Mouse (Mus musculus): ENCODE measurements around the gene Neurod2. TPM values are rescaled to one million over a fixed set of nuclear protein-coding genes. Genes with fewer than 3 reads are reported as not detected.
A peak's percentile ranks its signal among the peaks of the same experiment; 100 is the strongest.

The Neurod2 gene
- polyA plus RNA-seq, 1 experiment from 2014 or later = 0.13 TPM

GRCm38 (mm10) chr11:98313790-98314323 is 15.6 kb downstream of the Neurod2 start:
- Histone ChIP-seq H3K4me2 (ENCODE audit: low read depth, low read length) (0 out of 2 replicates have a peak overlapping the region, but pooled peaks have one; percentile 10), H3K27ac (replicated peaks; ENCODE audit: low read depth, low read length) (no peak overlapping the region), H3K4me1 (ENCODE audit: control insufficient read depth, insufficient read depth, low read length) (no peaks in the 10 kb centered on the region), H3K4me3 (ENCODE audit: low read depth, low read length) (no peak overlapping the region), H3K36me3 (replicated peaks; ENCODE audit: control insufficient read depth, insufficient read depth, low read depth, low read length) (no peaks in the 10 kb centered on the region), H3K9ac (replicated peaks; ENCODE audit: low read length) (no peak overlapping the region), H3K27me3 (ENCODE audit: control insufficient read depth, insufficient read depth, low read length) (peaks cover 38% of the 10 kb centered on the region), H3K9me3 (replicated peaks; ENCODE audit: control insufficient read depth, low read length) (no peaks in the 10 kb centered on the region)
- ATAC-seq (replicated peaks; ENCODE audit: insufficient number of reproducible peaks, low FRiP score, low TSS enrichment, low read depth) = no peak
- DNase-seq (ENCODE audit: low spot score) = peak; percentile 90
- WGBS = 2% methylated on average over 26 of the region's 26 CpGs

GRCm38 (mm10) chr11:98298484-98299205 is 30.8 kb downstream of the Neurod2 start:
- no peak for ATAC-seq (replicated peaks; ENCODE audit: insufficient number of reproducible peaks, low FRiP score, low TSS enrichment, low read depth)
- Histone ChIP-seq H3K9ac (replicated peaks; ENCODE audit: low read length) (no peak overlapping the region), H3K4me2 (ENCODE audit: low read depth, low read length) (no peak overlapping the region), H3K4me1 (ENCODE audit: control insufficient read depth, insufficient read depth, low read length) (no peaks in the 10 kb centered on the region; the same call in 1 of the 2 replicates), H3K9me3 (replicated peaks; ENCODE audit: control insufficient read depth, low read length) (no peaks in the 10 kb centered on the region), H3K27me3 (ENCODE audit: control insufficient read depth, insufficient read depth, low read length) (peaks cover 19% of the 10 kb centered on the region), H3K36me3 (replicated peaks; ENCODE audit: control insufficient read depth, insufficient read depth, low read depth, low read length) (no peaks in the 10 kb centered on the region), H3K4me3 (ENCODE audit: low read depth, low read length) (no peak overlapping the region), H3K27ac (replicated peaks; ENCODE audit: low read depth, low read length) (no peak overlapping the region)
- no peak for DNase-seq (ENCODE audit: low spot score)
- 8% methylated on average over 10 of the region's 10 CpGs for WGBS

- 10% methylated on average over 7 of the region's 7 CpGs for WGBS
- Histone ChIP-seq H3K27ac (replicated peaks; ENCODE audit: low read depth, low read length) (no peak overlapping the region), H3K9ac (replicated peaks; ENCODE audit: low read length) (no peak overlapping the region), H3K4me3 (ENCODE audit: low read depth, low read length) (no peak overlapping the region), H3K36me3 (replicated peaks; ENCODE audit: control insufficient read depth, insufficient read depth, low read depth, low read length) (no peaks in the 10 kb centered on the region), H3K9me3 (replicated peaks; ENCODE audit: control insufficient read depth, low read length) (no peaks in the 10 kb centered on the region), H3K4me2 (ENCODE audit: low read depth, low read length) (no peak overlapping the region), H3K27me3 (ENCODE audit: control insufficient read depth, insufficient read depth, low read length) (peaks cover 19% of the 10 kb centered on the region), H3K4me1 (ENCODE audit: control insufficient read depth, insufficient read depth, low read length) (no peaks in the 10 kb centered on the region; the same call in 1 of the 2 replicates)
- DNase-seq (ENCODE audit: low spot score) = no peak
- ATAC-seq (replicated peaks; ENCODE audit: insufficient number of reproducible peaks, low FRiP score, low TSS enrichment, low read depth) = no peak
Measured at GRCm38 (mm10) chr11:98297778-98298177, 31.7 kb downstream of the Neurod2 start.

GRCm38 (mm10) chr11:98296916-98297315 is 32.5 kb downstream of the Neurod2 start:
- WGBS = 41% methylated on average over 2 of the region's 2 CpGs
- H3K27me3 ChIP-seq (ENCODE audit: control insufficient read depth, insufficient read depth, low read length) = peaks cover 19% of the 10 kb centered on the region
- no peaks in the 10 kb centered on the region; the same call in 1 of the 2 replicates for H3K4me1 ChIP-seq (ENCODE audit: control insufficient read depth, insufficient read depth, low read length)
- H3K27ac ChIP-seq (replicated peaks; ENCODE audit: low read depth, low read length) = no peak overlapping the region
- no peak overlapping the region for H3K4me2 ChIP-seq (ENCODE audit: low read depth, low read length)
- H3K9me3 ChIP-seq (replicated peaks; ENCODE audit: control insufficient read depth, low read length) = no peaks in the 10 kb centered on the region
- H3K4me3 ChIP-seq (ENCODE audit: low read depth, low read length) = no peak overlapping the region
- H3K36me3 ChIP-seq (replicated peaks; ENCODE audit: control insufficient read depth, insufficient read depth, low read depth, low read length) = no peaks in the 10 kb centered on the region
- H3K9ac ChIP-seq (replicated peaks; ENCODE audit: low read length) = no peak overlapping the region
- DNase-seq (ENCODE audit: low spot score) (no peak), ATAC-seq (replicated peaks; ENCODE audit: insufficient number of reproducible peaks, low FRiP score, low TSS enrichment, low read depth) (no peak)

GRCm38 (mm10) chr11:98296277-98296676 is 33.2 kb downstream of the Neurod2 start:
- WGBS = 5% methylated on average over 5 of the region's 5 CpGs
- no peaks in the 10 kb centered on the region; the same call in 1 of the 2 replicates for H3K4me1 ChIP-seq (ENCODE audit: control insufficient read depth, insufficient read depth, low read length)
- peaks cover 19% of the 10 kb centered on the region for H3K27me3 ChIP-seq (ENCODE audit: control insufficient read depth, insufficient read depth, low read length)

GRCm38 (mm10) chr11:98295013-98295585 is 34.3 kb downstream of the Neurod2 start:
- peak overlapping the region; percentile 96 for H3K4me2 ChIP-seq (ENCODE audit: low read depth, low read length)
- H3K4me1 ChIP-seq (ENCODE audit: control insufficient read depth, insufficient read depth, low read length) = no peaks in the 10 kb centered on the region; the same call in 1 of the 2 replicates

More at GRCm38 (mm10) chr11:98296277-98296676, 33.2 kb downstream of the Neurod2 start:
- no peak for ATAC-seq (replicated peaks; ENCODE audit: insufficient number of reproducible peaks, low FRiP score, low TSS enrichment, low read depth)
- no peaks in the 10 kb centered on the region for H3K9me3 ChIP-seq (replicated peaks; ENCODE audit: control insufficient read depth, low read length)
- no peak overlapping the region for H3K9ac ChIP-seq (replicated peaks; ENCODE audit: low read length)
- H3K36me3 ChIP-seq (replicated peaks; ENCODE audit: control insufficient read depth, insufficient read depth, low read depth, low read length) = no peaks in the 10 kb centered on the region
- DNase-seq (ENCODE audit: low spot score) = peak; percentile 74
- no peak overlapping the region for H3K27ac ChIP-seq (replicated peaks; ENCODE audit: low read depth, low read length)
- no peak overlapping the region for H3K4me2 ChIP-seq (ENCODE audit: low read depth, low read length)
- no peak overlapping the region for H3K4me3 ChIP-seq (ENCODE audit: low read depth, low read length)

GRCm38 (mm10) chr11:98294188-98295012 is 35.0 kb downstream of the Neurod2 start:
- 2% methylated on average over 57 of the region's 58 CpGs for WGBS
- Histone ChIP-seq H3K9ac (replicated peaks; ENCODE audit: low read length) (peak overlapping the region; percentile 76), H3K9me3 (replicated peaks; ENCODE audit: control insufficient read depth, low read length) (no peaks in the 10 kb centered on the region), H3K27me3 (ENCODE audit: control insufficient read depth, insufficient read depth, low read length) (peaks cover 19% of the 10 kb centered on the region), H3K4me1 (ENCODE audit: control insufficient read depth, insufficient read depth, low read length) (no peaks in the 10 kb centered on the region; the same call in 1 of the 2 replicates), H3K4me2 (ENCODE audit: low read depth, low read length) (peak overlapping the region; percentile 96), H3K36me3 (replicated peaks; ENCODE audit: control insufficient read depth, insufficient read depth, low read depth, low read length) (no peaks in the 10 kb centered on the region), H3K4me3 (ENCODE audit: low read depth, low read length) (peak overlapping the region; percentile 62), H3K27ac (replicated peaks; ENCODE audit: low read depth, low read length) (no peak overlapping the region)
- peak; percentile 78 for ATAC-seq (replicated peaks; ENCODE audit: insufficient number of reproducible peaks, low FRiP score, low TSS enrichment, low read depth)
- peak; percentile 87 for DNase-seq (ENCODE audit: low spot score)

More at GRCm38 (mm10) chr11:98295013-98295585, 34.3 kb downstream of the Neurod2 start:
- Histone ChIP-seq H3K9ac (replicated peaks; ENCODE audit: low read length) (peak overlapping the region; percentile 76), H3K27ac (replicated peaks; ENCODE audit: low read depth, low read length) (no peak overlapping the region), H3K27me3 (ENCODE audit: control insufficient read depth, insufficient read depth, low read length) (peaks cover 19% of the 10 kb centered on the region), H3K36me3 (replicated peaks; ENCODE audit: control insufficient read depth, insufficient read depth, low read depth, low read length) (no peaks in the 10 kb centered on the region), H3K4me3 (ENCODE audit: low read depth, low read length) (peak overlapping the region; percentile 62), H3K9me3 (replicated peaks; ENCODE audit: control insufficient read depth, low read length) (no peaks in the 10 kb centered on the region)
- ATAC-seq (replicated peaks; ENCODE audit: insufficient number of reproducible peaks, low FRiP score, low TSS enrichment, low read depth) = peak; percentile 17; the same call in 1 of the 2 replicates
- 4% methylated on average over 9 of the region's 9 CpGs for WGBS
- no peak for DNase-seq (ENCODE audit: low spot score)
